Mouse (Mus musculus) brain, embryonic 14.5 days (tissue): ENCODE measurements around the gene Robo1. TPM values are rescaled to one million over a fixed set of nuclear protein-coding genes. Genes with fewer than 3 reads are reported as not detected.

Experiments used
- DNase-seq: peaks from one replicate; pipeline ENCODE4 v3.0.0-alpha.2; 2011; ENCODE audit warnings: low read depth
- CTCF ChIP-seq: fragments of 200-500 bp; IDR thresholded peaks from 2 replicates; pipeline ENCODE4 v1.5.1; 2012; ENCODE audit warnings: inconsistent platforms, mild to moderate bottlenecking, moderate library complexity, borderline replicate concordance; ENCODE audit not compliant: insufficient read depth, insufficient read length; ENCODE audit errors: extremely low read depth
- POLR2A ChIP-seq: fragments of 200-500 bp; IDR thresholded peaks from 2 replicates; pipeline ENCODE4 v1.6.1; 2012; ENCODE audit warnings: mild to moderate bottlenecking, inconsistent platforms, borderline replicate concordance; ENCODE audit not compliant: poor library complexity, insufficient read depth, insufficient read length, severe bottlenecking; ENCODE audit errors: extremely low read depth
- polyA plus RNA-seq: library from polyadenylated mRNA; depleted of rRNA; stranded (reverse); fragments of >200 nt; gene quantifications from 2 replicates; pipeline ENCODE4 v1.2.3, GENCODE M21; 2012

Gene Robo1
- polyA plus RNA-seq, 1 experiment: 97.8 TPM

GRCm38 (mm10) chr16:72772348-72772747 lies 464.2 kb downstream of the Robo1 start:
- TF ChIP-seq POLR2A (no peak), CTCF (no peak)
- peak; percentile 86 for DNase-seq

GRCm38 (mm10) chr16:72773034-72773433 lies 464.9 kb downstream of the Robo1 start:
- no peak for TF ChIP-seq POLR2A
- no peak for DNase-seq

GRCm38 (mm10) chr16:72778520-72778919 lies 470.4 kb downstream of the Robo1 start:
- DNase-seq: peak; percentile 54
- TF ChIP-seq CTCF (no peak), POLR2A (no peak)

GRCm38 (mm10) chr16:72782171-72782570 lies 474.1 kb downstream of the Robo1 start:
- no peak for DNase-seq
- TF ChIP-seq CTCF (no peak), POLR2A (no peak)

- TF ChIP-seq CTCF (no peak), POLR2A (no peak)
- DNase-seq: no peak
These were observed 478.0 kb downstream of the Robo1 start for GRCm38 (mm10) chr16:72786079-72786478.

- DNase-seq: peak; percentile 58
These were observed 478.5 kb downstream of the Robo1 start for GRCm38 (mm10) chr16:72786636-72787035.

GRCm38 (mm10) chr16:72788017-72788416 lies 479.9 kb downstream of the Robo1 start:
- TF ChIP-seq CTCF (no peak), POLR2A (no peak)
- peak; percentile 52 for DNase-seq

More at GRCm38 (mm10) chr16:72786636-72787035, 478.5 kb downstream of the Robo1 start:
- TF ChIP-seq CTCF (no peak), POLR2A (no peak)

- DNase-seq: no peak
- TF ChIP-seq CTCF: no peak
- no peak for TF ChIP-seq POLR2A
These were observed 483.1 kb downstream of the Robo1 start for GRCm38 (mm10) chr16:72791181-72791705.

- TF ChIP-seq CTCF (no peak), POLR2A (no peak)
- peak; percentile 82 for DNase-seq
These were observed 486.7 kb downstream of the Robo1 start for GRCm38 (mm10) chr16:72794692-72795378.

- TF ChIP-seq CTCF (no peak), POLR2A (no peak)
- no peak for DNase-seq
These were observed 487.2 kb downstream of the Robo1 start for GRCm38 (mm10) chr16:72795379-72795712.

- TF ChIP-seq POLR2A (no peak), CTCF (no peak)
- DNase-seq: no peak
These were observed 490.4 kb downstream of the Robo1 start for GRCm38 (mm10) chr16:72798405-72798949.

GRCm38 (mm10) chr16:72800121-72800749 lies 492.1 kb downstream of the Robo1 start:
- TF ChIP-seq POLR2A: no peak
- no peak for TF ChIP-seq CTCF
- DNase-seq: peak; percentile 64

GRCm38 (mm10) chr16:72800788-72801187 lies 492.7 kb downstream of the Robo1 start:
- TF ChIP-seq POLR2A (no peak), CTCF (no peak)
- DNase-seq: no peak
